Mouse (Mus musculus): ENCODE measurements around the gene Ankrd33b. TPM values are rescaled to one million over a fixed set of nuclear protein-coding genes. Genes with fewer than 3 reads are reported as not detected.
A peak's percentile ranks its signal among the peaks of the same experiment; 100 is the strongest.

Gene Ankrd33b
- total and polyA plus RNA-seq, 2 experiments from 2014 or later, result 5.6 to 12.9 TPM

GRCm38 (mm10) chr15:31280683-31281082, 86.8 kb downstream of the Ankrd33b start:
- Histone ChIP-seq H3K9ac (replicated peaks; ENCODE audit: low read depth, low read length) (no peak overlapping the region), H3K4me1 (ENCODE audit: control insufficient read depth, insufficient read depth) (no peaks in the 10 kb centered on the region; the same call in 1 of the 2 replicates), H3K9me3 (replicated peaks; ENCODE audit: control insufficient read depth, low read length) (no peaks in the 10 kb centered on the region), H3K27ac (ENCODE audit: low read depth) (no peak overlapping the region), H3K36me3 (replicated peaks; ENCODE audit: control insufficient read depth, insufficient read depth, low read length) (no peaks in the 10 kb centered on the region), H3K4me2 (ENCODE audit: low read depth, low read length) (no peak overlapping the region), H3K27me3 (ENCODE audit: control insufficient read depth, insufficient read depth, low read length) (no peaks in the 10 kb centered on the region), H3K4me3 (ENCODE audit: low read depth, low read length) (no peak overlapping the region)
- no peak for ATAC-seq (ENCODE audit: insufficient read depth, low read depth)
- TF ChIP-seq EP300 (IDR thresholded peaks at IDR 0.05; ENCODE audit: low read depth), result no peak
- no peak for TF ChIP-seq CTCF (IDR thresholded peaks at IDR 0.05; ENCODE audit: low read depth)
- 21% methylated on average over 2 of the region's 2 CpGs for WGBS
- no peak for DNase-seq (ENCODE audit: low spot score)

GRCm38 (mm10) chr15:31280059-31280458, 87.5 kb downstream of the Ankrd33b start:
- no peak overlapping the region for H3K27ac ChIP-seq (ENCODE audit: low read depth)
- no peak overlapping the region for H3K9ac ChIP-seq (replicated peaks; ENCODE audit: low read depth, low read length)
- 85% methylated on average over 5 of the region's 5 CpGs for WGBS
- TF ChIP-seq EP300 (IDR thresholded peaks at IDR 0.05; ENCODE audit: low read depth) (no peak), CTCF (IDR thresholded peaks at IDR 0.05; ENCODE audit: low read depth) (no peak)
- no peaks in the 10 kb centered on the region for H3K27me3 ChIP-seq (ENCODE audit: control insufficient read depth, insufficient read depth, low read length)
- H3K4me3 ChIP-seq (ENCODE audit: low read depth, low read length), result no peak overlapping the region
- no peaks in the 10 kb centered on the region for H3K9me3 ChIP-seq (replicated peaks; ENCODE audit: control insufficient read depth, low read length)
- H3K36me3 ChIP-seq (replicated peaks; ENCODE audit: control insufficient read depth, insufficient read depth, low read length), result no peaks in the 10 kb centered on the region
- no peak for DNase-seq (ENCODE audit: low spot score)
- no peak for ATAC-seq (ENCODE audit: insufficient read depth, low read depth)
- no peak overlapping the region for H3K4me2 ChIP-seq (ENCODE audit: low read depth, low read length)
- H3K4me1 ChIP-seq (ENCODE audit: control insufficient read depth, insufficient read depth), result no peaks in the 10 kb centered on the region; the same call in 1 of the 2 replicates

GRCm38 (mm10) chr15:31279577-31280004, 87.9 kb downstream of the Ankrd33b start:
- H3K27ac ChIP-seq (ENCODE audit: low read depth), result no peak overlapping the region
- 0 out of 2 replicates have a peak, but pooled peaks cover 2% of the 10 kb centered on the region for H3K36me3 ChIP-seq (replicated peaks; ENCODE audit: control insufficient read depth, insufficient read depth, low read length)
- H3K9ac ChIP-seq (replicated peaks; ENCODE audit: low read depth, low read length), result no peak overlapping the region
- no peaks in the 10 kb centered on the region; the same call in 1 of the 2 replicates for H3K4me1 ChIP-seq (ENCODE audit: control insufficient read depth, insufficient read depth)
- no peak overlapping the region for H3K4me3 ChIP-seq (ENCODE audit: low read depth, low read length)
- H3K27me3 ChIP-seq (ENCODE audit: control insufficient read depth, insufficient read depth, low read length), result no peaks in the 10 kb centered on the region
- no peak overlapping the region for H3K4me2 ChIP-seq (ENCODE audit: low read depth, low read length)
- 66% methylated on average over 6 of the region's 6 CpGs for WGBS
- ATAC-seq (ENCODE audit: insufficient read depth, low read depth) (no peak), DNase-seq (ENCODE audit: low spot score) (no peak)
- no peaks in the 10 kb centered on the region for H3K9me3 ChIP-seq (replicated peaks; ENCODE audit: control insufficient read depth, low read length)
- no peak for TF ChIP-seq CTCF (IDR thresholded peaks at IDR 0.05; ENCODE audit: low read depth)
- no peak for TF ChIP-seq EP300 (IDR thresholded peaks at IDR 0.05; ENCODE audit: low read depth)

- no peak overlapping the region for H3K9ac ChIP-seq (replicated peaks; ENCODE audit: low read depth, low read length)
- no peaks in the 10 kb centered on the region; the same call in 1 of the 2 replicates for H3K4me1 ChIP-seq (ENCODE audit: control insufficient read depth, insufficient read depth)
- DNase-seq (ENCODE audit: low spot score) (no peak), ATAC-seq (ENCODE audit: insufficient read depth, low read depth) (no peak)
- 0 out of 2 replicates have a peak, but pooled peaks cover 6% of the 10 kb centered on the region for H3K36me3 ChIP-seq (replicated peaks; ENCODE audit: control insufficient read depth, insufficient read depth, low read length)
- no peak overlapping the region for H3K4me2 ChIP-seq (ENCODE audit: low read depth, low read length)
- 75% methylated on average over 2 of the region's 2 CpGs for WGBS
- H3K4me3 ChIP-seq (ENCODE audit: low read depth, low read length), result no peak overlapping the region
- no peaks in the 10 kb centered on the region for H3K9me3 ChIP-seq (replicated peaks; ENCODE audit: control insufficient read depth, low read length)
- no peaks in the 10 kb centered on the region for H3K27me3 ChIP-seq (ENCODE audit: control insufficient read depth, insufficient read depth, low read length)
- no peak overlapping the region for H3K27ac ChIP-seq (ENCODE audit: low read depth)
- no peak for TF ChIP-seq EP300 (IDR thresholded peaks at IDR 0.05; ENCODE audit: low read depth)
Observed at GRCm38 (mm10) chr15:31279120-31279519, 88.4 kb downstream of the Ankrd33b start.

GRCm38 (mm10) chr15:31278090-31278489, 89.4 kb downstream of the Ankrd33b start:
- 21% methylated on average over 4 of the region's 4 CpGs for WGBS

GRCm38 (mm10) chr15:31273509-31273908, 94.0 kb downstream of the Ankrd33b start:
- Histone ChIP-seq H3K27me3 (ENCODE audit: control insufficient read depth, insufficient read depth, low read length) (no peaks in the 10 kb centered on the region), H3K36me3 (replicated peaks; ENCODE audit: control insufficient read depth, insufficient read depth, low read length) (peaks cover 6% of the 10 kb centered on the region; the same call in 1 of the 2 replicates), H3K4me2 (ENCODE audit: low read depth, low read length) (no peak overlapping the region), H3K4me3 (ENCODE audit: low read depth, low read length) (no peak overlapping the region), H3K27ac (ENCODE audit: low read depth) (no peak overlapping the region), H3K9ac (replicated peaks; ENCODE audit: low read depth, low read length) (no peak overlapping the region), H3K4me1 (ENCODE audit: control insufficient read depth, insufficient read depth) (no peaks in the 10 kb centered on the region; the same call in 1 of the 2 replicates), H3K9me3 (replicated peaks; ENCODE audit: control insufficient read depth, low read length) (no peaks in the 10 kb centered on the region)
- 31% methylated on average over 10 of the region's 10 CpGs for WGBS
- DNase-seq (ENCODE audit: low spot score), result no peak
- TF ChIP-seq CTCF (IDR thresholded peaks at IDR 0.05; ENCODE audit: low read depth) (no peak), EP300 (IDR thresholded peaks at IDR 0.05; ENCODE audit: low read depth) (no peak)
- ATAC-seq (ENCODE audit: insufficient read depth, low read depth), result 0 out of 2 replicates have a peak, but pooled peaks have one; percentile 37

More at GRCm38 (mm10) chr15:31278090-31278489, 89.4 kb downstream of the Ankrd33b start:
- Histone ChIP-seq H3K9me3 (replicated peaks; ENCODE audit: control insufficient read depth, low read length) (no peaks in the 10 kb centered on the region), H3K4me3 (ENCODE audit: low read depth, low read length) (no peak overlapping the region), H3K27me3 (ENCODE audit: control insufficient read depth, insufficient read depth, low read length) (no peaks in the 10 kb centered on the region), H3K27ac (ENCODE audit: low read depth) (no peak overlapping the region), H3K4me2 (ENCODE audit: low read depth, low read length) (no peak overlapping the region), H3K36me3 (replicated peaks; ENCODE audit: control insufficient read depth, insufficient read depth, low read length) (peaks cover 6% of the 10 kb centered on the region; the same call in 1 of the 2 replicates), H3K4me1 (ENCODE audit: control insufficient read depth, insufficient read depth) (no peaks in the 10 kb centered on the region; the same call in 1 of the 2 replicates), H3K9ac (replicated peaks; ENCODE audit: low read depth, low read length) (no peak overlapping the region)
- ATAC-seq (ENCODE audit: insufficient read depth, low read depth), result no peak
- DNase-seq (ENCODE audit: low spot score), result peak; percentile 48
- TF ChIP-seq CTCF (IDR thresholded peaks at IDR 0.05; ENCODE audit: low read depth) (no peak), EP300 (IDR thresholded peaks at IDR 0.05; ENCODE audit: low read depth) (no peak)

Data from heart, postnatal 0 days (tissue).